Mouse (Mus musculus) forebrain, embryonic 15.5 days (tissue): ENCODE data around the gene Tctex1d2. TPM values are rescaled to one million over a fixed set of nuclear protein-coding genes. Genes with fewer than 3 reads are reported as not detected.

Source experiments
- polyA plus RNA-seq: library from polyadenylated mRNA; unstranded; fragments of >200 nt; fragmentation: Nextera tagmentation; extraction: Ambion mirVana; gene quantifications from 2 replicates; pipeline ENCODE4 v1.2.1, GENCODE M21; 2015

The Tctex1d2 gene
- polyA plus RNA-seq, 1 experiment from 2014 or later = 33.8 TPM

Other genes with a start within 250 kb of the Tctex1d2 start
- gene Bex6, start 239.9 kb upstream of the Tctex1d2 start, polyA plus RNA-seq = not detected in 2 replicates
- 20.2 and 22.8 TPM in 2 replicates for gene Fbxo45, start 172.5 kb upstream of the Tctex1d2 start, polyA plus RNA-seq
- gene Wdr53, start 172.5 kb upstream of the Tctex1d2 start, polyA plus RNA-seq = 16.6 and 17.4 TPM in 2 replicates
- gene Smco1, start 148.2 kb upstream of the Tctex1d2 start, polyA plus RNA-seq = not detected in 2 replicates
- gene Rnf168, start 142.2 kb upstream of the Tctex1d2 start, polyA plus RNA-seq = 35.9 and 36.0 TPM in 2 replicates
- 26.2 and 26.7 TPM in 2 replicates for gene Ubxn7, start 87.4 kb upstream of the Tctex1d2 start, polyA plus RNA-seq
- gene Tm4sf19, start 19.2 kb upstream of the Tctex1d2 start, polyA plus RNA-seq = not detected in 2 replicates
- gene Pcyt1a, start 11.2 kb downstream of the Tctex1d2 start, polyA plus RNA-seq = 47.4 and 47.6 TPM in 2 replicates
- gene Slc51a, start 68.2 kb downstream of the Tctex1d2 start, polyA plus RNA-seq = 0.11 and 0.29 TPM in 2 replicates
- not detected in 2 replicates for gene Zdhhc19, start 76.6 kb downstream of the Tctex1d2 start, polyA plus RNA-seq
- 28.3 and 33.1 TPM in 2 replicates for gene Tfrc, start 189.2 kb downstream of the Tctex1d2 start, polyA plus RNA-seq
- 16.0 and 20.4 TPM in 2 replicates for gene Tnk2, start 224.2 kb downstream of the Tctex1d2 start, polyA plus RNA-seq